Mouse (Mus musculus) liver, adult 2 months (tissue): ENCODE results near the gene Armt1. TPM values are rescaled to one million over a fixed set of nuclear protein-coding genes. Genes with fewer than 3 reads are reported as not detected.
"Not testable (repeated sequence)": the region's sequence is repeated elsewhere in the genome, so short reads cannot be mapped to it uniquely, and the experiment has no call there.

Source experiments
- DNase-seq: peaks from one replicate; pipeline ENCODE4 v3.0.0-alpha.2; 2011; ENCODE audit warnings: low read depth, low spot score; ENCODE audit errors: extremely low read depth
- H3K27ac ChIP-seq: fragments of 200-500 bp; replicated peaks from 2 replicates; pipeline ENCODE4 v1.5.1; 2012; ENCODE audit warnings: low read depth, mild to moderate bottlenecking, control low read depth, inconsistent platforms, low read length; ENCODE audit not compliant: insufficient read depth
- H3K27me3 ChIP-seq: fragments of 200-500 bp; 2 replicates; pipeline ENCODE4 v1.6.1; 2012; ENCODE audit warnings: mild to moderate bottlenecking, moderate library complexity, low read length, inconsistent platforms; ENCODE audit not compliant: control insufficient read depth, insufficient read depth
- H3K36me3 ChIP-seq: fragments of 200-500 bp; 2 replicates; pipeline ENCODE4 v1.6.1; 2012; ENCODE audit warnings: low read length, inconsistent platforms; ENCODE audit not compliant: control insufficient read depth, insufficient read depth
- H3K4me1 ChIP-seq: fragments of 200-500 bp; 2 replicates; pipeline ENCODE4 v1.6.1; 2011; ENCODE audit warnings: low read length; ENCODE audit not compliant: control insufficient read depth, insufficient read depth
- H3K4me3 ChIP-seq: fragments of 200-500 bp; 2 replicates; pipeline ENCODE4 v1.5.1; 2011; ENCODE audit warnings: low read depth, mild to moderate bottlenecking, control low read depth, low read length, moderate library complexity; ENCODE audit not compliant: insufficient read depth
- H3K79me2 ChIP-seq: fragments of 200-500 bp; 2 replicates; pipeline ENCODE4 v1.6.1; 2012; ENCODE audit warnings: inconsistent platforms, mild to moderate bottlenecking, low read length, moderate library complexity; ENCODE audit not compliant: control insufficient read depth, insufficient read depth
- H3K9ac ChIP-seq: fragments of 200-500 bp; 2 replicates; pipeline ENCODE4 v1.6.1; 2012; ENCODE audit warnings: low read depth, mild to moderate bottlenecking, control low read depth, inconsistent platforms, low read length
- CTCF ChIP-seq: fragments of 200-500 bp; IDR thresholded peaks from 2 replicates; pipeline ENCODE4 v1.5.1; 2011; ENCODE audit warnings: low read depth, low read length, control low read depth
- POLR2A ChIP-seq: fragments of 200-500 bp; IDR thresholded peaks from 2 replicates; pipeline ENCODE4 v1.6.1; 2011; ENCODE audit warnings: low read length, control low read depth; ENCODE audit not compliant: insufficient read depth; ENCODE audit errors: extremely low read depth
- WGBS: fragments of 180-500 bp; shearing (Covaris S2); methylation state at CpG from one replicate; pipeline ENCODE4 v1.1.7; 2018; 5-methylcytosine and 5-hydroxymethylcytosine counted together
- polyA plus RNA-seq: library from polyadenylated mRNA; depleted of rRNA; stranded (reverse); fragments of >200 nt; gene quantifications from 2 replicates; pipeline ENCODE4 v1.2.3, GENCODE M21; 2012
- total RNA-seq: library from RNA; depleted of rRNA; stranded (reverse); fragments of >200 nt; gene quantifications from 2 replicates; pipeline ENCODE4 v1.2.3, GENCODE M21; 2014

The Armt1 gene
- total and polyA plus RNA-seq, 2 experiments, result 9.0 to 9.9 TPM

DNA sequence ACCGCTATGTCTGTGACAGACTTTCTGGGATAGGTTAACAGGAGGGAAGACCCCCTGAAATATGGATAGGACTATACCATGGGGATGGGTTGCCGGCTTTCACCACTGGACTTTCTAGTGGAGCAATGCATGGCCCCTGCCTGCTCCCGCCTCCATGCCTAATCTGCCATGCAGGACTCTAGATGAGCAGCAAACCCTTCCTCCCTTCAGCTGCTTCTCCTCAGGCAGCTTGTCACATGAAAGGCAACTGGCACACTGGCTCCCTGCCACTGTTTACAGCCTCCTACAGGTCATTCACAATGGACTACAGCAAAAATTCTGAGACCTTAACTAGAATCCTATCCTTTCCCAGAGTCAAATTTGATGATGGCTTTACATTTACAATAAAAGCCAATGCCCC is 1.4 kb upstream of the Armt1 start:
- peak; percentile 77 for DNase-seq
- H3K4me3 ChIP-seq, result no peak overlapping the region
- H3K4me1 ChIP-seq, result peaks cover 4% of the 10 kb centered on the region; the same call in 1 of the 2 replicates
- H3K79me2 ChIP-seq, result peaks cover 7% of the 10 kb centered on the region; the same call in 1 of the 2 replicates
- no peak overlapping the region for H3K9ac ChIP-seq
- H3K27me3 ChIP-seq, result no peaks in the 10 kb centered on the region
- TF ChIP-seq CTCF, result no peak
- no peak for TF ChIP-seq POLR2A
- WGBS, result 71% methylated on average over 3 of the region's 3 CpGs
- peaks cover 11% of the 10 kb centered on the region; the same call in 1 of the 2 replicates for H3K36me3 ChIP-seq
- H3K27ac ChIP-seq, result peak overlapping the region; percentile 30

- Histone ChIP-seq H3K27me3 (no peaks in the 10 kb centered on the region), H3K9ac (peak overlapping the region; percentile 63), H3K79me2 (peaks cover 7% of the 10 kb centered on the region; the same call in 1 of the 2 replicates), H3K4me3 (peak overlapping the region; percentile 66), H3K4me1 (peaks cover 4% of the 10 kb centered on the region; the same call in 1 of the 2 replicates), H3K27ac (peak overlapping the region; percentile 81), H3K36me3 (peaks cover 5% of the 10 kb centered on the region)
- 4% methylated on average over 5 of the region's 5 CpGs for WGBS
- TF ChIP-seq CTCF, result no peak
- TF ChIP-seq POLR2A, result no peak
- no peak for DNase-seq
These were observed 533 bp upstream of the Armt1 start for GRCm38 (mm10) chr10:4431746-4432122.

DNA sequence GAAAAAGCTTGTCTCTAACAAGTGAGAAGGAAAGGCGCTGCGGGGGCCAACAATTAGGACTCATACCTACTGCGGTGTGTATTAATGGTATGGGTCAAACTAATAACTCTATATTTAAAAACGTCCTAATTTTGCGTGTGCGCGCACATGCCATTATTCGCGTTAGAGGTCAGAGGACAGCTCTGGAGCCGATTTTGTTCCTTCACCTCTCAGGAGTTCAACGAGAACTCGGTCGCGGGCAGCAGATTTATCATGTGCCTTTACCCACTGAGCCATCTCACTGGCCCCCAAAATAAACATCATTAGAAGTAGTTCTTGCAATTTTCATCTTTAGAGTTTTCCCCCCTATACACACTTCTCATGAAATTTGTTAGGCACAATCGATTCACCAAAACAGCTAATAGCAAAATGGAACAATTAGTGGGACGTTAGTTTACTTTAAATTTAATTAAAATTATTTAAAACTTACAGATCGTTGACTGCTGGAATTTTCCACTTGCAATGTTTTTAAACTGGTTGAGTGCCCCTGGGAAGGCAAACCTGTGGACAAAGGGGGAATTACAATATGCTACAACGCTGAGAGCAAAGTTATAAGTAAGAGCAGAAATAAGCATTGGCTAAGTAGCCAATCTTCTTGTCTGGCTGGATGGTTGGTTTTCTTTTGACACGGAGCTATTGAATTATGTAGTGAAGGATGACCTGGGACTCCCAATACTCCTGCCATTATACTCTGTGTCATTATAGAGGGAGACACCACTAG is 909 bp downstream of the Armt1 start:
- Histone ChIP-seq H3K4me1 (peaks cover 4% of the 10 kb centered on the region; the same call in 1 of the 2 replicates), H3K4me3 (peak overlapping the region; percentile 67), H3K9ac (peak overlapping the region; percentile 73), H3K27me3 (no peaks in the 10 kb centered on the region), H3K27ac (peak overlapping the region; percentile 89), H3K79me2 (peaks cover 7% of the 10 kb centered on the region; the same call in 1 of the 2 replicates), H3K36me3 (peaks cover 9% of the 10 kb centered on the region)
- 6% methylated on average over 19 of the region's 19 CpGs for WGBS
- no peak for TF ChIP-seq POLR2A
- TF ChIP-seq CTCF, result no peak
- peak; percentile 50 for DNase-seq

- not testable (repeated sequence) for H3K9ac ChIP-seq, H3K27ac ChIP-seq, H3K4me3 ChIP-seq, H3K36me3 ChIP-seq, H3K4me1 ChIP-seq, H3K27me3 ChIP-seq, DNase-seq
- WGBS, result 86% methylated on average over 2 of the region's 2 CpGs
- H3K79me2 ChIP-seq, result peaks cover 12% of the 10 kb centered on the region; the same call in 1 of the 2 replicates
These were observed 1.6 kb downstream of the Armt1 start for GRCm38 (mm10) chr10:4433871-4434270.

DNA sequence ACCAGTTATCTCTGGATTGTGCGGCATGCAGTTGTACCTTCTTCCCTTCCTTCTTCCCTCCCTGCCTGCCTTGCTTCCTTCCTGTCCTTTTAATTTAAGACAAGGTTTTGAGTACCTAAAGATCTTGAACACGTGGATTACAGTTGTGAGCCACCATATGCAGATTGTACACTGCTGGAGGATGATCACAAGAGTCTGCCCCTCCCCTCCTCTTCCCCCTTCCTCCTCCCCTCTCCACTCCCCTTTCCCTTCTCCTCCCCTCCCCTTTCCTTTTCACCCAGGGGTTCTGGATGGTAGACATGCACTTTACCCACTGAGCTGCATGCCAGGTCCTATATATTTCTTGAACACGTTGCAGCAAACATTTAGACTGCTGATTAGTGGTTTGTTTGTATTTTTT is 3.1 kb downstream of the Armt1 start:
- peaks cover 4% of the 10 kb centered on the region; the same call in 1 of the 2 replicates for H3K79me2 ChIP-seq
- TF ChIP-seq CTCF, result no peak
- no peak for TF ChIP-seq POLR2A
- H3K27ac ChIP-seq, result no peak overlapping the region
- H3K27me3 ChIP-seq, result no peaks in the 10 kb centered on the region
- H3K9ac ChIP-seq, result no peak overlapping the region
- peaks cover 4% of the 10 kb centered on the region; the same call in 1 of the 2 replicates for H3K4me1 ChIP-seq
- peaks cover 20% of the 10 kb centered on the region for H3K36me3 ChIP-seq
- no peak for DNase-seq
- H3K4me3 ChIP-seq, result no peak overlapping the region
- 83% methylated on average over 3 of the region's 3 CpGs for WGBS

DNA sequence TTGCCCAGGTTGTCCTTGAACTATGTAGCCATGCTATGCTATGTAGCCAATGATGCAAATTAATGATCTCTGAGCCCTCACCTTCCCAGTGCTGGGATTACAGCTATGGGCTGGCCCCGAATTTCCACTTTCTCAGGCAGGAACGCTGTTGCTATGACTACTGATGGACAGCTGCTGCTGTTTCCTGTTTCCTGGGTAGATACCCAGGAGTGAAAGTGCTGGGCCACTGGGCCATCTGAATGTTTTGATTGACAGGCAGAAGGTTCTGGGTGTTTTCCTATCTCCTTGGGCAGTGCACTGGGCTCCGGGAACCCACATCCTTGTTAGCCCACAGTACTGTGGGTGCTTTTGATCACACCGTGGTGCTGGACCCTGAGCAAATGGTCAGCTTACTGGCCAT is 24.1 kb downstream of the Armt1 start:
- TF ChIP-seq POLR2A (no peak), CTCF (no peak)
- Histone ChIP-seq H3K27me3 (no peaks in the 10 kb centered on the region), H3K79me2 (no peaks in the 10 kb centered on the region), H3K4me1 (no peaks in the 10 kb centered on the region), H3K27ac (no peak overlapping the region), H3K4me3 (no peak overlapping the region), H3K36me3 (peaks cover 8% of the 10 kb centered on the region), H3K9ac (no peak overlapping the region)
- WGBS, result 79% methylated on average over 4 of the region's 4 CpGs
- no peak for DNase-seq
